ENCODE assay signal across 10 mouse cellular contexts in genomic region chr11:61477566-61478508, GRCm38 (mm10). TPM values are rescaled to one million over a fixed set of nuclear protein-coding genes. Genes with fewer than 3 reads are reported as not detected.
DNase-seq lines count a peak whose midpoint lies in the region; ATAC-seq and TF ChIP-seq lines count a peak whose summit lies in the region.
"Had no signal": no experiment of that assay in that cellular context is flagged by ENCODE, and none has a peak within 500 bp of the region (broad histone marks: within the 10 kb centered on the region; RNA-seq: fewer than 3 reads in every experiment).

No protein-coding gene starts in this region.

- TF ChIP-seq CTCF in intestine, postnatal 0 days (IDR thresholded peaks at IDR 0.05; ENCODE audit: low read depth) = no peak

- 48% methylated on average over 17 of the region's 17 CpGs for WGBS in lung, embryonic 15.5 days
- WGBS in intestine, postnatal 0 days = 69% methylated on average over 17 of the region's 17 CpGs
- 59% methylated on average over 17 of the region's 17 CpGs for WGBS in stomach, embryonic 16.5 days

- no peak for ATAC-seq in lung, embryonic 15.5 days (ENCODE audit: borderline replicate concordance, extremely low read depth, low FRiP score, low TSS enrichment)
- no peak for ATAC-seq in intestine, postnatal 0 days
- ATAC-seq in stomach, embryonic 16.5 days (ENCODE audit: insufficient read depth, low FRiP score) = no peak

- H3K27ac ChIP-seq in lung, embryonic 15.5 days = no peak overlapping the region
- H3K27ac ChIP-seq in intestine, postnatal 0 days (ENCODE audit: low read depth, low read length) = no peak overlapping the region
- H3K27ac ChIP-seq in stomach, embryonic 16.5 days (ENCODE audit: low read length) = no peak overlapping the region

- H3K9ac ChIP-seq in lung, embryonic 15.5 days = no peak overlapping the region
- no peak overlapping the region for H3K9ac ChIP-seq in intestine, postnatal 0 days (ENCODE audit: low read depth, low read length)
- H3K9ac ChIP-seq in stomach, embryonic 16.5 days (ENCODE audit: low read length) = no peak overlapping the region

- no peaks in the 10 kb centered on the region for H3K36me3 ChIP-seq in lung, embryonic 15.5 days
- no peaks in the 10 kb centered on the region for H3K36me3 ChIP-seq in intestine, postnatal 0 days (ENCODE audit: control insufficient read depth, insufficient read depth)
- H3K36me3 ChIP-seq in stomach, embryonic 16.5 days (ENCODE audit: control insufficient read depth, insufficient read depth, low read length) = no peaks in the 10 kb centered on the region

- no peaks in the 10 kb centered on the region for H3K9me3 ChIP-seq in lung, embryonic 15.5 days
- H3K9me3 ChIP-seq in intestine, postnatal 0 days (ENCODE audit: control insufficient read depth) = no peaks in the 10 kb centered on the region
- H3K9me3 ChIP-seq in stomach, embryonic 16.5 days (replicated peaks; ENCODE audit: control insufficient read depth, low read length) = no peaks in the 10 kb centered on the region

- H3K27me3 ChIP-seq in lung, embryonic 15.5 days = no peaks in the 10 kb centered on the region
- no peaks in the 10 kb centered on the region for H3K27me3 ChIP-seq in intestine, postnatal 0 days (replicated peaks; ENCODE audit: control insufficient read depth, insufficient read depth, low read length)
- H3K27me3 ChIP-seq in stomach, embryonic 16.5 days (ENCODE audit: control insufficient read depth, insufficient read depth, low read length) = no peaks in the 10 kb centered on the region

- H3K4me3 ChIP-seq in lung, embryonic 15.5 days = peak overlapping the region; percentile 20
- H3K4me3 ChIP-seq in intestine, postnatal 0 days (ENCODE audit: low read depth, low read length) = no peak overlapping the region
- H3K4me3 ChIP-seq in stomach, embryonic 16.5 days (replicated peaks; ENCODE audit: low read length) = 0 out of 2 replicates have a peak overlapping the region, but pooled peaks have one; percentile 12

- peak; percentile 47 for DNase-seq in cerebellum, adult 11-12 months
- DNase-seq in cerebellum, postnatal 4 days (ENCODE audit: low spot score in 2 of 2) = no peak
- no peak for DNase-seq in lung, adult 18-20 months
- no peak for DNase-seq in right cerebral cortex, postnatal 36 days (ENCODE audit: low spot score in 2 of 2)
- no peak for DNase-seq in layer of hippocampus, postnatal 10 days (ENCODE audit: low spot score in 2 of 2)
- DNase-seq: spleen, adult 18-20 months had no signal

- peak overlapping the region; percentile 49 for H3K4me2 ChIP-seq in lung, embryonic 15.5 days
- peak overlapping the region; percentile 51 for H3K4me2 ChIP-seq in intestine, postnatal 0 days (replicated peaks; ENCODE audit: low read depth)
- H3K4me2 ChIP-seq in stomach, embryonic 16.5 days (ENCODE audit: low read depth, low read length) = peak overlapping the region; percentile 39

- peaks cover 17% of the 10 kb centered on the region for H3K4me1 ChIP-seq in lung, embryonic 15.5 days
- no peaks in the 10 kb centered on the region for H3K4me1 ChIP-seq in intestine, postnatal 0 days (replicated peaks; ENCODE audit: control insufficient read depth, insufficient read depth, low read length)
- peaks cover 10% of the 10 kb centered on the region; the same call in 1 of the 2 replicates for H3K4me1 ChIP-seq in stomach, embryonic 16.5 days (ENCODE audit: control insufficient read depth, insufficient read depth, low read length)

RNA-seq across cellular contexts. Expression of gene Mfap4, which starts 7.4 kb away (rescaled TPM):
- polyA plus RNA-seq in lung, embryonic 15.5 days (2015; fragmentation: Nextera tagmentation; extraction: Ambion mirVana) = 1,042 and 1,148 TPM in 2 replicates
- polyA plus RNA-seq in intestine, postnatal 0 days (2015; fragmentation: Nextera tagmentation; extraction: Ambion mirVana) = 78.2 and 97.0 TPM in 2 replicates
- 402 and 454 TPM in 2 replicates for polyA plus RNA-seq in stomach, embryonic 16.5 days (2015; fragmentation: Nextera tagmentation; extraction: Ambion mirVana)
- total RNA-seq in layer of hippocampus, postnatal 10 days (2021) = 10 to 100 TPM; 10.6 to 11.2 TPM
- total RNA-seq: hematopoietic stem cell, adult 5-6 weeks had no signal

RNA-seq across cellular contexts. Expression of gene Mapk7, which starts 16.4 kb away (rescaled TPM):
- 61.7 and 66.0 TPM in 2 replicates for polyA plus RNA-seq in lung, embryonic 15.5 days (2015; fragmentation: Nextera tagmentation; extraction: Ambion mirVana)
- polyA plus RNA-seq in intestine, postnatal 0 days (2015; fragmentation: Nextera tagmentation; extraction: Ambion mirVana) = 14.5 and 16.2 TPM in 2 replicates
- polyA plus RNA-seq in stomach, embryonic 16.5 days (2015; fragmentation: Nextera tagmentation; extraction: Ambion mirVana) = 41.0 and 48.8 TPM in 2 replicates
- 10 to 100 TPM; 46.0 to 51.1 TPM for total RNA-seq in layer of hippocampus, postnatal 10 days (2021)

RNA-seq across cellular contexts. Expression of gene Rnf112, which starts 23.9 kb away (rescaled TPM):
- 0.81 and 0.96 TPM in 2 replicates for polyA plus RNA-seq in lung, embryonic 15.5 days (2015; fragmentation: Nextera tagmentation; extraction: Ambion mirVana)
- 0.56 and 0.69 TPM in 2 replicates for polyA plus RNA-seq in intestine, postnatal 0 days (2015; fragmentation: Nextera tagmentation; extraction: Ambion mirVana)
- polyA plus RNA-seq in stomach, embryonic 16.5 days (2015; fragmentation: Nextera tagmentation; extraction: Ambion mirVana) = 2.2 and 2.4 TPM in 2 replicates
- 100 to 1,000 TPM; 201 to 230 TPM for total RNA-seq in layer of hippocampus, postnatal 10 days (2021)
- total RNA-seq: hematopoietic stem cell, adult 5-6 weeks had no signal

RNA-seq across cellular contexts. Expression of gene B9d1, which starts 27.1 kb away (rescaled TPM):
- polyA plus RNA-seq in lung, embryonic 15.5 days (2015; fragmentation: Nextera tagmentation; extraction: Ambion mirVana) = 46.5 and 52.5 TPM in 2 replicates
- 6.1 TPM in 2 replicates for polyA plus RNA-seq in intestine, postnatal 0 days (2015; fragmentation: Nextera tagmentation; extraction: Ambion mirVana)
- 21.9 and 24.3 TPM in 2 replicates for polyA plus RNA-seq in stomach, embryonic 16.5 days (2015; fragmentation: Nextera tagmentation; extraction: Ambion mirVana)
- total RNA-seq in layer of hippocampus, postnatal 10 days (2021) = 10 to 100 TPM; 30.8 to 34.2 TPM
